Mouse (Mus musculus): Measurements from ENCODE around the gene Gm43951. TPM values are rescaled to one million over a fixed set of nuclear protein-coding genes. Genes with fewer than 3 reads are reported as not detected.
A peak's percentile ranks its signal among the peaks of the same experiment; 100 is the strongest.

Gene Gm43951
- polyA plus RNA-seq, 1 experiment from 2014 or later = 0.48 TPM

- no peak overlapping the region for H3K9ac ChIP-seq
- no peak overlapping the region for H3K27ac ChIP-seq
- H3K9me3 ChIP-seq = no peaks in the 10 kb centered on the region
- no peak overlapping the region for H3K4me3 ChIP-seq (replicated peaks)
- WGBS = 8% methylated on average over 5 of the region's 5 CpGs
- H3K4me2 ChIP-seq = no peak overlapping the region
- H3K36me3 ChIP-seq = no peaks in the 10 kb centered on the region
- H3K27me3 ChIP-seq (replicated peaks) = no peaks in the 10 kb centered on the region
- H3K4me1 ChIP-seq = no peaks in the 10 kb centered on the region
- ATAC-seq (ENCODE audit: insufficient read depth, low FRiP score, low read depth) = no peak
Observed at GRCm38 (mm10) chr11:72224865-72225264, 18.2 kb upstream of the Gm43951 start.

DNA sequence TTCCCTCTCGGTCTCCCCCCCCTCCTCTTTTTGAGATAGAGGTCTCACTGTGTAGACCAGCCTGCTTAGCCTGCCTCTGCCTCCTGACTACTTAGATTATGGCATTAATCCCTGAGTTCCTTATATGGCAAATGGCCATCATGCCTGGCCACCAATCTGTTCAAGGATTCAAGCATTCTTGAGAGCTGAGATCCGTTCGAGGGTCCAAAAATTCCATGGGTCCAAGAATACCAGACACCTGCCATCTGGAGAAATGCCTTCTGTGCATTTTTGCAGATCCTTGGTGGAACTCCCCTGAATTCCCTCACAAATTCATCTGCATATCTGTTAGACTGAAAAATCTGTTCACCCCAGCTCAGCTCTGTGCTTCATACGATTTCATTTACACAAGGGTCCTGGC, 16.8 kb upstream of the Gm43951 start:
- H3K4me3 ChIP-seq (replicated peaks) = no peak overlapping the region
- H3K4me2 ChIP-seq = no peak overlapping the region
- H3K27me3 ChIP-seq (replicated peaks) = no peaks in the 10 kb centered on the region
- no peaks in the 10 kb centered on the region for H3K9me3 ChIP-seq
- H3K27ac ChIP-seq = no peak overlapping the region
- no peak overlapping the region for H3K9ac ChIP-seq
- H3K36me3 ChIP-seq = no peaks in the 10 kb centered on the region
- H3K4me1 ChIP-seq = no peaks in the 10 kb centered on the region
- ATAC-seq (ENCODE audit: insufficient read depth, low FRiP score, low read depth) = no peak
- 77% methylated on average over 4 of the region's 4 CpGs for WGBS

GRCm38 (mm10) chr11:72221278-72221677, 14.6 kb upstream of the Gm43951 start:
- 18% methylated on average over 6 of the region's 6 CpGs for WGBS
- no peak for ATAC-seq (ENCODE audit: insufficient read depth, low FRiP score, low read depth)

GRCm38 (mm10) chr11:72217116-72217515, 10.5 kb upstream of the Gm43951 start:
- H3K4me3 ChIP-seq (replicated peaks) = no peak overlapping the region
- ATAC-seq (ENCODE audit: insufficient read depth, low FRiP score, low read depth) = no peak
- no peak overlapping the region for H3K27ac ChIP-seq
- WGBS = 84% methylated on average over 5 of the region's 5 CpGs
- no peaks in the 10 kb centered on the region for H3K9me3 ChIP-seq
- H3K27me3 ChIP-seq (replicated peaks) = no peaks in the 10 kb centered on the region
- no peak overlapping the region for H3K9ac ChIP-seq
- no peaks in the 10 kb centered on the region for H3K36me3 ChIP-seq
- no peak overlapping the region for H3K4me2 ChIP-seq
- H3K4me1 ChIP-seq = 0 out of 2 replicates have a peak, but pooled peaks cover 6% of the 10 kb centered on the region

More at GRCm38 (mm10) chr11:72221278-72221677, 14.6 kb upstream of the Gm43951 start:
- no peaks in the 10 kb centered on the region for H3K4me1 ChIP-seq
- no peaks in the 10 kb centered on the region for H3K9me3 ChIP-seq
- H3K9ac ChIP-seq = no peak overlapping the region
- H3K27ac ChIP-seq = no peak overlapping the region
- no peak overlapping the region for H3K4me2 ChIP-seq
- no peaks in the 10 kb centered on the region for H3K36me3 ChIP-seq
- no peak overlapping the region for H3K4me3 ChIP-seq (replicated peaks)
- no peaks in the 10 kb centered on the region for H3K27me3 ChIP-seq (replicated peaks)

- Histone ChIP-seq H3K4me2 (peak within 1 kb of the TSS; percentile 99), H3K27ac (peak within 1 kb of the TSS; percentile 72), H3K4me3 (replicated peaks) (peak within 1 kb of the TSS; percentile 84), H3K27me3 (replicated peaks) (no peaks in the 10 kb centered on the region), H3K4me1 (0 out of 2 replicates have a peak, but pooled peaks cover 6% of the 10 kb centered on the region), H3K9me3 (no peaks in the 10 kb centered on the region), H3K36me3 (peaks cover 10% of the 10 kb centered on the region), H3K9ac (peak within 1 kb of the TSS; percentile 76)
- ATAC-seq (ENCODE audit: insufficient read depth, low FRiP score, low read depth) = peak; percentile 36
- 1% methylated on average over 29 of the region's 29 CpGs for WGBS
Observed at GRCm38 (mm10) chr11:72215410-72215797, 8.8 kb upstream of the Gm43951 start, which contains the start of gene Med31. Med31 (minus strand) TSS chr11:72215592.

DNA sequence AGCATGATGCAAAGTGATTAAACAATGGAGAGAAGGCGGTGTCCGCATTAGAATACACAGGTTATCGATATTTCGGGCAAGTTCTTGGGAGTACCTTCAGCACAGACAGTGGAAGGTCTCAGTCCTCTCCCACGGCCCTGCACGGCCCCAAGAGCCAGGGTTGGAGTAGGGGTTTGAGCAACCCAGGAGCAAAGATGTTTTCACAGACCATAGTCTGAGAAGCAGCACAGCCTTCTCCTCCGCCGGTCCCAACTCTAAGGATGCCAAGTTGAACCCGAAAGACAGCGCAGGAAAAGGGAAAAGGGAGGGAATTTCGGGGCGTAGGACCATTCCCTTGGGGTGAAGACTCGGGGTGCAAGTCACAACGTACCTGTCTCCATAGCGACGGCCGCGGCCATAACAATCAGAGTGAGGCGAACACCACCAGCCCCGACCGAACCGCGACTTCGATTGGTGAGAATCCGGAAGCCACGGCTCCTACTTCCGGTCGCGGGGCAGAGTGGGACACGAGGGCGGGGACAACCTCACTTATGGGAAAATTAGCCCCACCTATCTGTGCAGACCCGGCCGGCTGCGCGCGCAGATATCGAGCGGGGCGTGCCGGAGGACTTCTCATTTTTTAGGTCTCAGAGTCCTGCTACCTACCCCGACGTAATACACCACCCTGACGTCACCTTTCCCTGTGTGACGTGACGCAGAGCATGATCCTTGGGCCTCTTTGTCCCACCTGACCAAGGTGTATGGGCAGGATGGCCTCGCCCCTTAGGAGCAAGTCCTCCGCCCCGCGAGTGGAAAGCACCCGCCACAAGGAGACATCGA, 8.2 kb upstream of the Gm43951 start:
- Histone ChIP-seq H3K27ac (peak overlapping the region; percentile 72), H3K4me2 (peak overlapping the region; percentile 99), H3K4me3 (replicated peaks) (peak overlapping the region; percentile 84), H3K36me3 (peaks cover 14% of the 10 kb centered on the region), H3K27me3 (replicated peaks) (no peaks in the 10 kb centered on the region), H3K4me1 (0 out of 2 replicates have a peak, but pooled peaks cover 6% of the 10 kb centered on the region), H3K9me3 (no peaks in the 10 kb centered on the region), H3K9ac (peak overlapping the region; percentile 76)
- under 1% methylated on average over 51 of the region's 51 CpGs for WGBS
- peak; percentile 96 for ATAC-seq (ENCODE audit: insufficient read depth, low FRiP score, low read depth)

DNA sequence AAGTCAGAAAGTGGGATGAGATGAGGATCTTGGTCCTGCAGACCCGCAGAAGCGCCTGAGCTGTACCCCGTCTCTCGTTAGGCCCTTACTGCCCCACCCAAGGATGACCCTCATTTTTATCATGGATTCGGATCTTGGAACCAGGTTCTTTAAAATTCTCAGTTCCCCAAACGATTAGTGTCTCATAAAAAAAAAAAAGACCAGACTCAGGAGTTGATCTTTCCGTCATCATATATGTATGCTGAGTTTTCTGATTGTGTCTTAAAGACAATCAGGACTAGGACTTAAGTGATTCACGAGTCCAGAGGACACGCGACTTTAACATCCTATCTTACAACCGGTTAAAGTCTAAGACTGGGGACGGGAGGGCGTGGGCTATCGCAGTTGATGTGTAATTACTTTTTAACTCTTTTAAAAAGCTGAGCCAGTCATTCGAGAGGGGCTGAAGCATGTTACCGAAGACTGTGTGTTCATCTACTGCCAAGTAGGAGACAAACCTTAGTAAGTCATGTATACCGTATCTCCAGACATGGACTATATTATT, 1.3 kb upstream of the Gm43951 start:
- Histone ChIP-seq H3K4me1 (peaks cover 14% of the 10 kb centered on the region), H3K4me3 (replicated peaks) (peak overlapping the region; percentile 68), H3K9me3 (no peaks in the 10 kb centered on the region), H3K36me3 (peaks cover 14% of the 10 kb centered on the region), H3K27ac (peak overlapping the region; percentile 70; the same call in 1 of the 2 replicates), H3K27me3 (replicated peaks) (no peaks in the 10 kb centered on the region), H3K9ac (peak overlapping the region; percentile 60), H3K4me2 (peak overlapping the region; percentile 94)
- WGBS = 8% methylated on average over 17 of the region's 17 CpGs
- ATAC-seq (ENCODE audit: insufficient read depth, low FRiP score, low read depth) = no peak

- H3K9ac ChIP-seq = peak within 1 kb of the TSS; percentile 60
- peaks cover 14% of the 10 kb centered on the region for H3K36me3 ChIP-seq
- peak within 1 kb of the TSS; percentile 68 for H3K4me3 ChIP-seq (replicated peaks)
- WGBS = under 1% methylated on average over 42 of the region's 42 CpGs
- H3K4me2 ChIP-seq = peak within 1 kb of the TSS; percentile 94
- peak within 1 kb of the TSS; percentile 70 for H3K27ac ChIP-seq
- H3K27me3 ChIP-seq (replicated peaks) = no peaks in the 10 kb centered on the region
- H3K9me3 ChIP-seq = no peaks in the 10 kb centered on the region
- peak; percentile 95 for ATAC-seq (ENCODE audit: insufficient read depth, low FRiP score, low read depth)
- peaks cover 14% of the 10 kb centered on the region for H3K4me1 ChIP-seq
Observed at GRCm38 (mm10) chr11:72207204-72207833, 679 bp upstream of the Gm43951 start, which contains the start of the genes 4933427D14Rik and Txndc17. 4933427D14Rik (minus strand) TSS chr11:72207459. Txndc17 (plus strand) TSS chr11:72207547.

- H3K4me1 ChIP-seq = peaks cover 14% of the 10 kb centered on the region
- no peaks in the 10 kb centered on the region for H3K27me3 ChIP-seq (replicated peaks)
- H3K9me3 ChIP-seq = no peaks in the 10 kb centered on the region
- no peak for ATAC-seq (ENCODE audit: insufficient read depth, low FRiP score, low read depth)
- 78% methylated on average over 6 of the region's 6 CpGs for WGBS
- H3K4me3 ChIP-seq (replicated peaks) = 0 out of 2 replicates have a peak overlapping the region, but pooled peaks have one; percentile 68
- H3K36me3 ChIP-seq = 0 out of 2 replicates have a peak, but pooled peaks cover 4% of the 10 kb centered on the region
- no peak overlapping the region for H3K9ac ChIP-seq
- no peak overlapping the region for H3K27ac ChIP-seq
- 0 out of 2 replicates have a peak overlapping the region, but pooled peaks have one; percentile 94 for H3K4me2 ChIP-seq
Observed at GRCm38 (mm10) chr11:72205256-72205655, 1.4 kb downstream of the Gm43951 start.

DNA sequence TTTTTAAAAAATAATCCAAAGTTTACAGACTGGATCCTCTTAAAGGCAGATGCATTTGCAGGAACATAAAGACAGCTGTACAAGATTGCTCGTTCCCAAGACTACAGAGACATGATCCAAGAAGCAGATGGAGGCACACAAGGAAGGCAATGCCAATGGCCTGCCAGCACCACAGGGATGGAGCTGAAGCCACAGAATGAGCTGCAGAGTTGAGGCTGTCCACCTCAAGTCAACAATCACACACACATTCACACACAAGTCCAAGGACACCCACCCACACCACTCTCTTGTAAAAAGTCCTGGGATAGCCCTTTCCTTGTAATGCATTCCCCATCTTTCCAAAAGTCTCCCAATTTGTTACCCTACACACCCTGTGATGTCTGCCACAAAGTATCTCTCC, 3.2 kb downstream of the Gm43951 start:
- Histone ChIP-seq H3K9ac (no peak overlapping the region), H3K9me3 (no peaks in the 10 kb centered on the region), H3K36me3 (peaks cover under 1% of the 10 kb centered on the region; the same call in 1 of the 2 replicates), H3K27me3 (replicated peaks) (no peaks in the 10 kb centered on the region), H3K27ac (no peak overlapping the region), H3K4me3 (replicated peaks) (no peak overlapping the region), H3K4me1 (peaks cover 14% of the 10 kb centered on the region), H3K4me2 (no peak overlapping the region)
- no peak for ATAC-seq (ENCODE audit: insufficient read depth, low FRiP score, low read depth)
- WGBS = 74% methylated on average over 1 of the region's 1 CpGs

DNA sequence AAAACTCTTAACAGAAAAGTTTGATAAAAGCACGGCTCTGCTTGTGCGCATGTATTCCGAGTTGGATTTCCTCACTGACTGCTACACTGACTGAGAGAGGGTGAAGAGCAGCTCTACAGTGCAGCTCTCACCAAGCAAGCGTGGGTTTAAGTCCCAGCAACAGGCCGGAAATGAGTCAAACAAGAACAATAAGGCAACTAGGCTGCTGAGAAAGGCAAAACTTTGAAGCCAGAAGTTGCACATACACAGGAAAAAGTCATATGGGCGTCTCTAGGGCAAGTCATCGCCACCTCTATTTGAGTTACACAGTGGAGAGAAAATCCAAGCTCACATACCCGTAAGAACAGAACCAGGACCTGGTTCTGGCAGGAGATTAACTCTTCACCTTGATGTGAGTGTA, 10.1 kb downstream of the Gm43951 start:
- Histone ChIP-seq H3K9ac (no peak overlapping the region), H3K27me3 (replicated peaks) (no peaks in the 10 kb centered on the region)
- WGBS = 83% methylated on average over 8 of the region's 8 CpGs

More for the DNA sequence above, 10.1 kb downstream of the Gm43951 start:
- Histone ChIP-seq H3K27ac (no peak overlapping the region), H3K4me2 (no peak overlapping the region), H3K4me3 (replicated peaks) (no peak overlapping the region), H3K4me1 (no peaks in the 10 kb centered on the region), H3K9me3 (no peaks in the 10 kb centered on the region), H3K36me3 (peaks cover 8% of the 10 kb centered on the region; the same call in 1 of the 2 replicates)
- ATAC-seq (ENCODE audit: insufficient read depth, low FRiP score, low read depth) = no peak

All from stomach, embryonic 15.5 days (tissue).